Mouse (Mus musculus) E14TG2a.4 (cell line): ENCODE measurements around the gene Ndufa3.

Source experiments
- CTCF ChIP-seq: conservative IDR thresholded peaks from 2 replicates; pipeline ENCODE4 v1.5.1; 2014; ENCODE audit warnings: low read length
- NANOG ChIP-seq: IDR thresholded peaks from 2 replicates; pipeline ENCODE4 v1.6.1; 2014; ENCODE audit warnings: borderline replicate concordance, low read length, mixed read lengths

GRCm38 (mm10) chr7:3593855-3594254 lies 23.3 kb upstream of the Ndufa3 start:
- TF ChIP-seq CTCF, result no peak
- TF ChIP-seq NANOG, result no peak
